Mouse (Mus musculus): ENCODE measurements at regions not wholly inside any gene's neighbourhood (a gene's known extent, or its start where the extent isn't known, plus 50 kb on each side); places are given as distances from the start of the nearest gene placed in this dataset.

GRCm38 (mm10) chr14:61686821-61687341 is 79.6 kb downstream of the Kcnrg start:
- no peak for TF ChIP-seq FLI1 (IDR thresholded peaks at IDR 0.05; ENCODE audit: low read length)
- no peak for TF ChIP-seq GATA1 (IDR thresholded peaks at IDR 0.05; ENCODE audit: borderline replicate concordance, low read length)

All from megakaryocyte, embryonic 14.5 days (primary cell).